Mouse (Mus musculus) heart, embryonic 11.5 days (tissue): ENCODE measurements at regions not wholly inside any gene's neighbourhood (a gene's known extent, or its start where the extent isn't known, plus 50 kb on each side); places are given as distances from the start of the nearest gene placed in this dataset.

Experiments used
- ATAC-seq: fragments of 200-750 bp; cut with Nextera tagmentation; replicated peaks from 2 replicates; pipeline ENCODE4 v1.8.0; 2017; ENCODE audit warnings: moderate library complexity; ENCODE audit not compliant: insufficient number of reproducible peaks, low FRiP score, low TSS enrichment
- H3K27ac ChIP-seq: fragments of 300-500 bp; sonication (generic); 2 replicates; pipeline ENCODE4 v1.5.1; 2014; ENCODE audit warnings: mild to moderate bottlenecking, low read depth, low read length
- H3K27me3 ChIP-seq: fragments of 300-500 bp; sonication (generic); 2 replicates; pipeline ENCODE4 v1.6.1; 2014; ENCODE audit warnings: mild to moderate bottlenecking, low read length, mixed read lengths; ENCODE audit not compliant: control insufficient read depth, insufficient read depth
- H3K36me3 ChIP-seq: fragments of 300-500 bp; sonication (generic); 2 replicates; pipeline ENCODE4 v1.6.1; 2014; ENCODE audit warnings: mild to moderate bottlenecking, low read length, moderate library complexity, mixed read lengths; ENCODE audit not compliant: control insufficient read depth, insufficient read depth
- H3K4me1 ChIP-seq: fragments of 300-500 bp; sonication (generic); 2 replicates; pipeline ENCODE4 v1.6.1; 2014; ENCODE audit warnings: low read length; ENCODE audit not compliant: control insufficient read depth, insufficient read depth
- H3K4me2 ChIP-seq: fragments of 300-500 bp; sonication (generic); 2 replicates; pipeline ENCODE4 v1.6.1; 2014; ENCODE audit warnings: mild to moderate bottlenecking, moderate library complexity
- H3K4me3 ChIP-seq: fragments of 300-500 bp; sonication (generic); 2 replicates; pipeline ENCODE4 v1.5.1; 2014; ENCODE audit warnings: low read depth, low read length
- H3K9ac ChIP-seq: fragments of 300-500 bp; sonication (generic); 2 replicates; pipeline ENCODE4 v1.6.1; 2014; ENCODE audit warnings: mild to moderate bottlenecking, low read depth, low read length, moderate library complexity
- H3K9me3 ChIP-seq: fragments of 300-500 bp; sonication (generic); replicated peaks from 2 replicates; pipeline ENCODE4 v1.6.1; 2016; ENCODE audit warnings: low read length; ENCODE audit not compliant: control insufficient read depth
- WGBS: fragments of 180-500 bp; shearing (Covaris S2); extraction: QIAGEN DNeasy Blood & Tissue Kit; methylation state at CpG from one replicate; pipeline ENCODE4 v1.1.7; 2014; ENCODE audit not compliant: insufficient replicate concordance; 5-methylcytosine and 5-hydroxymethylcytosine counted together

- 57% methylated on average over 16 of the region's 16 CpGs for WGBS
- Histone ChIP-seq H3K4me2 (no peak overlapping the region), H3K9ac (no peak overlapping the region), H3K36me3 (no peaks in the 10 kb centered on the region), H3K4me3 (no peak overlapping the region), H3K27me3 (peaks cover 11% of the 10 kb centered on the region), H3K9me3 (no peaks in the 10 kb centered on the region), H3K27ac (no peak overlapping the region), H3K4me1 (0 out of 2 replicates have a peak, but pooled peaks cover 4% of the 10 kb centered on the region)
- ATAC-seq: no peak
These were observed 167.0 kb downstream of the Rybp start for GRCm38 (mm10) chr6:100120017-100120944.

DNA sequence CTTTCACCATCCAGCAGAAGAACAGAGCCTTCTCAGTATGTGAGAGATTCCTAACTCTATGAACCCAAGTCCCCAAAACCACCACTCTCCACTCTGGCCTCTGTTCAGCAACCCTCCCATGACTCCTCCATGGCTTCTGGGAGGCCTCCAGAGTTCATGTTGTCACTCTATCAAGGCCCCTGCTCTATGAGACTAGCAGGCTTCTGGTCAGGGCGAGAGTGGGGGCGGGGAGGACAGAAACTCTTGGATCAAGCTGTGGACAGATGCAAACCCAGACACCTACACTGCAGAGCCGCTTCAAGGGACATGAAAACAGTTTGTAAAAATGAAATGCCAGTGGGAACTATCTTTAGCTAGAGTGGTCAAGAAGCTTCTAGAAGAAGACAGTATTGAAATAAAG lies 170.2 kb downstream of the Rybp start:
- Histone ChIP-seq H3K27me3 (peaks cover 5% of the 10 kb centered on the region; the same call in 1 of the 2 replicates), H3K4me2 (no peak overlapping the region), H3K9ac (no peak overlapping the region), H3K9me3 (no peaks in the 10 kb centered on the region), H3K27ac (no peak overlapping the region), H3K4me1 (0 out of 2 replicates have a peak, but pooled peaks cover 4% of the 10 kb centered on the region), H3K36me3 (no peaks in the 10 kb centered on the region), H3K4me3 (no peak overlapping the region)
- 70% methylated on average over 3 of the region's 3 CpGs for WGBS
- ATAC-seq: no peak

DNA sequence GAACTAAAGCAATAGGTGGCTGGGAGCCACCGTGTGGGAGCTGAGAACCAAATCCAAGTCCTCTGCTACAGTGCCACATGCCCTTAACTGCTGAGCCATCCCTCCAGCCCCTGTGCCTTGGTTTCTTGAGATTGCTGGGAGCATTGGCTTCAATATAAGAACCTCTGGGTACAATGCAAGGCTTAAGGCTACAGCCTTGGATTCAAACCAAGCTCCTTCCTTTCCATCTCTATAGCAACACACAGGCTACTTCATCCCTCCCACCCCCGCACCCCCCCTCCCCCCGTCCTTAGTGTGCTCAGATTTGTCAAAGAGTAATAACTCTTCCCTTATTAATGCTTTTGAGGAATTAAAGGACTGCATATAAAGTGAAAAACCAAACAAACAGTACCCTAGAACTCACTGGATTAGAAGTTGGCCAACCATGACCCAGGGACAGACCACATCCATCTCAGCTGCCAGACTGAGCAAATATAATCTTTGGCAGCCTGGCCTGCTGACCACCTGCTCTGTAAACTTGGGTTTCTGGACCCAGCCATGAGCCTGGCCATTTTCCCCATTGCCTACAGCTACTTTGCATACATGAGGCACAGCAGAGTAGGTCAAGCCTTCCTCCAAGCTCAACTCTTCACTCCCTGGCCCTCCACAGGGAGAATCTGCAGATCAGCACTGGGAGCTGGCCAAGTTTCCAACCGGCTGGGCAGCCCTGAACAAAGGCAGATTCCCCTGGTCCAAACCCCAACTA lies 173.7 kb downstream of the Rybp start:
- Histone ChIP-seq H3K4me2 (no peak overlapping the region), H3K4me3 (no peak overlapping the region), H3K4me1 (peaks cover 16% of the 10 kb centered on the region), H3K27me3 (peaks cover 2% of the 10 kb centered on the region; the same call in 1 of the 2 replicates), H3K9ac (no peak overlapping the region), H3K27ac (no peak overlapping the region), H3K9me3 (no peaks in the 10 kb centered on the region), H3K36me3 (no peaks in the 10 kb centered on the region)
- WGBS: 68% methylated on average over 4 of the region's 4 CpGs
- no peak for ATAC-seq

DNA sequence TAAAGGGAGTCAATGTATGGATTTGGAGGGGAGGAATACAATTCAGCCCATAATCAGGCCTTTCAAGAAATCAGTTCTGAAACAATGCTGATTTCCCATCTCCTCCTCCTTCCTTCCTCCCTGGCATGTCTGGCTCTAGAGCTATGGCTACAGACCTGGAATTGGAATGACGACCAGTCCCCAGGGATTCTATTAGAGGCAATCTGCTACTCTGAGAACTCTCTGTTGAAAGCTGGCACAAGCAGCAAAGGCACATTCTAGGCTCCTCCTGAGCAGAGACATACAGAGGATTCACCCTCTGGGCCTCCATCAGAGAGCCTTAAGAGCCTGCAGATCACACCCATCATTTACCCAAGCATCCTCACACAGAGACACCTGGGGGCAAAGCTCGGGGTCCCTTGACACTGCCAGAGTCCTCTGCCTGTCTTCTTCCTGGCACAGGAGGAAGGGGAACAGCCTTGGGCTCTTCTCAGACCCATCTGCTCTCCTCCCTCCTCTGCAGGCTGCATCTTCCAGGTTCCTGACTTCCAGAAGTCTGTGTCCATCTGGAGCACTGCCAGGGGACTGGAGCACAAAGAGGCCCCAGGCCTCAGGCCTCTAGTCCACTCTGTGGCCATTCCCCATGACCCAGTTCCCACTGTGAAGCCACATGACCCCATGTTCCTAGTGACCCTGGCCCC lies 176.2 kb downstream of the Rybp start:
- H3K4me2 ChIP-seq: no peak overlapping the region
- no peak overlapping the region for H3K27ac ChIP-seq
- peaks cover 22% of the 10 kb centered on the region for H3K4me1 ChIP-seq
- H3K9ac ChIP-seq: no peak overlapping the region
- 61% methylated on average over 2 of the region's 2 CpGs for WGBS
- H3K36me3 ChIP-seq: no peaks in the 10 kb centered on the region
- no peak for ATAC-seq
- H3K27me3 ChIP-seq: peaks cover 2% of the 10 kb centered on the region; the same call in 1 of the 2 replicates
- no peaks in the 10 kb centered on the region for H3K9me3 ChIP-seq
- H3K4me3 ChIP-seq: no peak overlapping the region

DNA sequence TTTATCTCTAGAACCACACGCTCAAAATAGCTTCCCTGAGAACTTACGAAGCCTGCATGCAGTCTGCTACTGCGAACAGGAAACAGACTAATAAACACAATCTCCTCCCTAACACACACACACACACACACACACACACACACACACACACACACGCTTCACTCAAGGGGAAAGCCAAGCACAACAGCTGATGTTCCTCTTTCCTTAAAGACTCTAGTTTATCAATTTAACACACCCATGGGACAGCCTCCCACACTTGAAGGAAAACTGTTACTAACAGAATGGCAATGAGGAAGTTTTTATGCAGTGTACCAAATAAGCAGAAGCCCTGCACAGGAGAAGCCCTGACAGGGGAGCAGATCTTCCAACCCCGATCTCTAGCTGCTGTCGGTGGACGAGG lies 177.3 kb downstream of the Rybp start:
- 25% methylated on average over 7 of the region's 7 CpGs for WGBS
- Histone ChIP-seq H3K36me3 (no peaks in the 10 kb centered on the region), H3K4me2 (no peak overlapping the region), H3K27ac (no peak overlapping the region), H3K27me3 (peaks cover 2% of the 10 kb centered on the region; the same call in 1 of the 2 replicates), H3K4me3 (no peak overlapping the region), H3K9ac (no peak overlapping the region), H3K9me3 (no peaks in the 10 kb centered on the region), H3K4me1 (peaks cover 22% of the 10 kb centered on the region)
- no peak for ATAC-seq

DNA sequence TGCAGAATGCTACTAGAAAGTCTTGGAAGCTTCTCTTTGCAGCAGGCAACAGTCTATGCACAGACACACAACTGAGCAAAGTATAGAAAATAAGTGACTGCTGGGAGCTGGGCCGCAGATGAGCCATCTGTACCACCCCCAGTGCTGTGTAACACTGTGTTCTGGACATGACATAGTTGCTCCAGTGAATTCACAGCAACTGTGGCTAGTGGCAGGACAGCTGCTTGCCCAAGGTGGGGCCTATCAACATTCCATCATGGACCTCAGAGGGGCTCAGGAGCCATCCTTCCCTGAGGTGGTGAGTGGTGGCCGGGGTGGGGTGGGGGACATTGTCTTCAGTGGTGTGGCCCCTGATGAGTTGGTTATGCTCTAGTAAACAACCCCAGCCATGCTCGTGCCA lies 177.9 kb downstream of the Rybp start:
- H3K36me3 ChIP-seq: no peaks in the 10 kb centered on the region
- H3K27me3 ChIP-seq: peaks cover 2% of the 10 kb centered on the region; the same call in 1 of the 2 replicates
- WGBS: 66% methylated on average over 3 of the region's 3 CpGs
- no peak overlapping the region for H3K9ac ChIP-seq
- no peak overlapping the region for H3K27ac ChIP-seq
- 0 out of 2 replicates have a peak, but pooled peaks have one; percentile 25 for ATAC-seq
- H3K4me3 ChIP-seq: no peak overlapping the region
- H3K4me2 ChIP-seq: no peak overlapping the region
- H3K4me1 ChIP-seq: peaks cover 22% of the 10 kb centered on the region
- no peaks in the 10 kb centered on the region for H3K9me3 ChIP-seq

GRCm38 (mm10) chr6:100107508-100107907 lies 179.8 kb downstream of the Rybp start:
- 0 out of 2 replicates have a peak overlapping the region, but pooled peaks have one; percentile 43 for H3K27ac ChIP-seq

GRCm38 (mm10) chr6:100107066-100107465 lies 180.2 kb downstream of the Rybp start:
- H3K4me1 ChIP-seq: peaks cover 22% of the 10 kb centered on the region
- H3K4me2 ChIP-seq: no peak overlapping the region
- no peak overlapping the region for H3K4me3 ChIP-seq
- no peaks in the 10 kb centered on the region for H3K9me3 ChIP-seq
- peaks cover 2% of the 10 kb centered on the region; the same call in 1 of the 2 replicates for H3K27me3 ChIP-seq
- WGBS: 74% methylated on average over 5 of the region's 5 CpGs
- no peak overlapping the region for H3K9ac ChIP-seq
- H3K36me3 ChIP-seq: no peaks in the 10 kb centered on the region
- H3K27ac ChIP-seq: no peak overlapping the region
- no peak for ATAC-seq

More at GRCm38 (mm10) chr6:100107508-100107907, 179.8 kb downstream of the Rybp start:
- no peaks in the 10 kb centered on the region for H3K36me3 ChIP-seq
- no peak overlapping the region for H3K4me3 ChIP-seq
- H3K27me3 ChIP-seq: peaks cover 2% of the 10 kb centered on the region; the same call in 1 of the 2 replicates
- peaks cover 22% of the 10 kb centered on the region for H3K4me1 ChIP-seq
- no peaks in the 10 kb centered on the region for H3K9me3 ChIP-seq
- H3K9ac ChIP-seq: no peak overlapping the region
- H3K4me2 ChIP-seq: no peak overlapping the region
- ATAC-seq: no peak
- 12% methylated on average over 3 of the region's 3 CpGs for WGBS
